Mouse (Mus musculus) testis, adult 2 months (tissue): ENCODE measurements at regions not wholly inside any gene's neighbourhood (a gene's known extent, or its start where the extent isn't known, plus 50 kb on each side); places are given as distances from the start of the nearest gene placed in this dataset.

Experiments
- CTCF ChIP-seq: fragments of 200-500 bp; IDR thresholded peaks from 2 replicates; pipeline ENCODE4 v1.5.1; 2012; ENCODE audit warnings: low read depth, mild to moderate bottlenecking, inconsistent platforms, low read length, moderate library complexity; ENCODE audit not compliant: control insufficient read depth, insufficient read depth, insufficient replicate concordance
- POLR2A ChIP-seq: fragments of 200-500 bp; IDR thresholded peaks from 2 replicates; pipeline ENCODE4 v1.6.1; 2012; ENCODE audit warnings: low read depth, mild to moderate bottlenecking, inconsistent platforms, low read length, moderate library complexity; ENCODE audit not compliant: control insufficient read depth

DNA sequence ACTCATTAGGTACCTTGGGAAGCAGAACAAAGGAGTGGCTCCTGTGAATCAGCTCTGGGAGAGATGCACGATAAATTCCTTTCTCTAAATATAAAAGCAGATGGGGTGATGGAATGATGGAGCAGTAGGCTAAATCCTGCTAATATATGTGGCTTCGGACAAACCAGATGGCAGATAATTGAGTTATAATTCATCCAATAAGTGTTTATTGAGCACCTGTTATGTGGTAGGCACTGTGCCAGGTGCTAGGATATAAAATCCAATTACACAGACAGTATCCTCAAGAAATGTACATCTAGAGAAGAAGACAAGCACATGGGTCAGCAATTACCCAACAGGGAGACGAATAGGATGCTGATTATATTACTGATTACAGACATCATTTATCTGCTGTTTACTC lies 394.2 kb upstream of the Etaa1 start:
- TF ChIP-seq CTCF (no peak), POLR2A (no peak)
